Mouse (Mus musculus) lung, postnatal 36 days (tissue): ENCODE results near the gene Atxn3.

Experiments used
- DNase-seq: peaks from one replicate; pipeline ENCODE4 v3.0.0; 2022; ENCODE audit warnings: mixed read lengths

Atxn3 gene

GRCm38 (mm10) chr12:101884926-101885325 is 73.1 kb downstream of the Atxn3 start:
- DNase-seq, result no peak

- DNase-seq, result no peak
Measured at GRCm38 (mm10) chr12:101876374-101876773, 81.7 kb downstream of the Atxn3 start.

- DNase-seq, result peak; percentile 61
Measured at GRCm38 (mm10) chr12:101875107-101875506, 82.9 kb downstream of the Atxn3 start.
